Mouse (Mus musculus) limb, embryonic 12.5 days (tissue): ENCODE results near the gene Sirt7. TPM values are rescaled to one million over a fixed set of nuclear protein-coding genes. Genes with fewer than 3 reads are reported as not detected.
"Not testable (repeated sequence)": the region's sequence is repeated elsewhere in the genome, so short reads cannot be mapped to it uniquely, and the experiment has no call there.

Source experiments
- ATAC-seq: fragments of 200-750 bp; cut with Nextera tagmentation; 2 replicates; pipeline ENCODE4 v1.8.0; 2017; ENCODE audit warnings: low read depth, moderate TSS enrichment; ENCODE audit not compliant: insufficient number of reproducible peaks, insufficient read depth, low FRiP score, low TSS enrichment
- H3K27ac ChIP-seq: fragments of 300-500 bp; sonication (generic); 2 replicates; pipeline ENCODE4 v1.5.1; 2016; ENCODE audit warnings: mild to moderate bottlenecking, moderate library complexity
- H3K27me3 ChIP-seq: fragments of 300-500 bp; sonication (generic); 2 replicates; pipeline ENCODE4 v1.6.1; 2016; ENCODE audit warnings: mild to moderate bottlenecking, moderate library complexity
- H3K36me3 ChIP-seq: fragments of 300-500 bp; sonication (generic); 2 replicates; pipeline ENCODE4 v1.6.1; 2016; ENCODE audit warnings: mild to moderate bottlenecking, moderate library complexity
- H3K4me1 ChIP-seq: fragments of 300-500 bp; sonication (generic); replicated peaks from 2 replicates; pipeline ENCODE4 v1.6.1; 2016
- H3K4me2 ChIP-seq: fragments of 300-500 bp; sonication (generic); 2 replicates; pipeline ENCODE4 v1.6.1; 2016; ENCODE audit warnings: mild to moderate bottlenecking, moderate library complexity
- H3K4me3 ChIP-seq: fragments of 300-500 bp; sonication (generic); replicated peaks from 2 replicates; pipeline ENCODE4 v1.5.1; 2016; ENCODE audit warnings: mild to moderate bottlenecking
- H3K9ac ChIP-seq: fragments of 300-500 bp; sonication (generic); replicated peaks from 2 replicates; pipeline ENCODE4 v1.6.1; 2016; ENCODE audit warnings: mild to moderate bottlenecking, moderate library complexity
- H3K9me3 ChIP-seq: fragments of 300-500 bp; sonication (generic); 2 replicates; pipeline ENCODE4 v1.6.1; 2016; ENCODE audit warnings: mild to moderate bottlenecking, moderate library complexity
- WGBS: fragments of 180-500 bp; shearing (Covaris S2); methylation state at CpG from one replicate; pipeline ENCODE4 v1.1.7; 2016; 5-methylcytosine and 5-hydroxymethylcytosine counted together
- polyA plus RNA-seq: library from polyadenylated mRNA; unstranded; fragments of >200 nt; fragmentation: Nextera tagmentation; extraction: Ambion mirVana; gene quantifications from 2 replicates; pipeline ENCODE4 v1.2.1, GENCODE M21; 2016

The Sirt7 gene
- polyA plus RNA-seq, 1 experiment from 2014 or later: 29.5 TPM

- Histone ChIP-seq H3K36me3 (peaks cover 73% of the 10 kb centered on the region), H3K4me3 (peak within 1 kb of the TSS; percentile 100), H3K4me2 (peak within 1 kb of the TSS; percentile 98), H3K9ac (peak within 1 kb of the TSS; percentile 99), H3K27ac (peak within 1 kb of the TSS; percentile 89), H3K9me3 (no peaks in the 10 kb centered on the region), H3K4me1 (peaks cover 24% of the 10 kb centered on the region), H3K27me3 (no peaks in the 10 kb centered on the region)
- ATAC-seq: peak; percentile 96
- under 1% methylated on average over 88 of the region's 88 CpGs for WGBS
Measured at GRCm38 (mm10) chr11:120598283-120598989, 26.6 kb downstream of the Sirt7 start, which contains the start of the genes Alyref and Anapc11. TSS of gene Alyref (minus strand) at chr11:120598365. TSS of gene Anapc11 (plus strand) at chr11:120598421.

GRCm38 (mm10) chr11:120597240-120598235 is 27.5 kb downstream of the Sirt7 start:
- Histone ChIP-seq H3K4me3 (peak overlapping the region; percentile 100), H3K4me2 (peak overlapping the region; percentile 98), H3K4me1 (peaks cover 24% of the 10 kb centered on the region), H3K27me3 (no peaks in the 10 kb centered on the region), H3K36me3 (peaks cover 73% of the 10 kb centered on the region), H3K27ac (peak overlapping the region; percentile 89), H3K9ac (peak overlapping the region; percentile 99), H3K9me3 (no peaks in the 10 kb centered on the region)
- WGBS: 4% methylated on average over 96 of the region's 99 CpGs
- ATAC-seq: peak; percentile 57

- Histone ChIP-seq H3K4me3 (no peak overlapping the region), H3K9me3 (peaks cover 5% of the 10 kb centered on the region; the same call in 1 of the 2 replicates), H3K9ac (no peak overlapping the region), H3K4me2 (no peak overlapping the region), H3K27ac (no peak overlapping the region), H3K36me3 (peaks cover 97% of the 10 kb centered on the region), H3K4me1 (no peaks in the 10 kb centered on the region), H3K27me3 (no peaks in the 10 kb centered on the region)
- ATAC-seq: no peak
- 96% methylated on average over 6 of the region's 6 CpGs for whole genome bisulfite sequencing
Measured at GRCm38 (mm10) chr11:120588531-120588930, 36.5 kb downstream of the Sirt7 start.

GRCm38 (mm10) chr11:120583937-120584336 is 41.1 kb downstream of the Sirt7 start:
- Histone ChIP-seq H3K4me1 (peaks cover 24% of the 10 kb centered on the region), H3K9me3 (peaks cover 5% of the 10 kb centered on the region; the same call in 1 of the 2 replicates), H3K4me2 (no peak overlapping the region), H3K4me3 (no peak overlapping the region), H3K9ac (no peak overlapping the region), H3K36me3 (peaks cover 70% of the 10 kb centered on the region), H3K27me3 (no peaks in the 10 kb centered on the region), H3K27ac (no peak overlapping the region)
- no peak for ATAC-seq
- WGBS: 89% methylated on average over 1 of the region's 1 CpGs

GRCm38 (mm10) chr11:120582982-120583293 is 42.1 kb downstream of the Sirt7 start:
- not testable (repeated sequence) for H3K27ac ChIP-seq, ATAC-seq, H3K27me3 ChIP-seq, H3K9ac ChIP-seq, H3K4me2 ChIP-seq, H3K4me3 ChIP-seq, H3K9me3 ChIP-seq
- WGBS: 94% methylated on average over 2 of the region's 2 CpGs
- H3K36me3 ChIP-seq: peaks cover 70% of the 10 kb centered on the region
- H3K4me1 ChIP-seq: peaks cover 24% of the 10 kb centered on the region

GRCm38 (mm10) chr11:120582268-120582981 is 42.6 kb downstream of the Sirt7 start:
- peaks cover 70% of the 10 kb centered on the region for H3K36me3 ChIP-seq
- peak overlapping the region; percentile 95 for H3K9ac ChIP-seq
- H3K27ac ChIP-seq: peak overlapping the region; percentile 92
- H3K4me3 ChIP-seq: peak overlapping the region; percentile 90
- H3K4me1 ChIP-seq: peaks cover 24% of the 10 kb centered on the region
- peak overlapping the region; percentile 95 for H3K4me2 ChIP-seq
- WGBS: 72% methylated on average over 8 of the region's 8 CpGs
- no peak for ATAC-seq
- peaks cover 5% of the 10 kb centered on the region; the same call in 1 of the 2 replicates for H3K9me3 ChIP-seq
- H3K27me3 ChIP-seq: no peaks in the 10 kb centered on the region

GRCm38 (mm10) chr11:120581490-120582267 is 43.4 kb downstream of the Sirt7 start, which contains the start of gene Arhgdia:
TSS of gene Arhgdia (minus strand) at chr11:120581624.
- Histone ChIP-seq H3K9me3 (peaks cover 5% of the 10 kb centered on the region; the same call in 1 of the 2 replicates), H3K4me1 (peaks cover 24% of the 10 kb centered on the region), H3K9ac (peak within 1 kb of the TSS; percentile 95), H3K4me2 (peak within 1 kb of the TSS; percentile 95), H3K27ac (peak within 1 kb of the TSS; percentile 92), H3K4me3 (peak within 1 kb of the TSS; percentile 90), H3K36me3 (peaks cover 68% of the 10 kb centered on the region), H3K27me3 (no peaks in the 10 kb centered on the region)
- 6% methylated on average over 64 of the region's 75 CpGs for WGBS
- ATAC-seq: 0 out of 2 replicates have a peak, but pooled peaks have one; percentile 10

GRCm38 (mm10) chr11:120580871-120581331 is 44.1 kb downstream of the Sirt7 start:
- H3K36me3 ChIP-seq: peaks cover 61% of the 10 kb centered on the region
- peaks cover 5% of the 10 kb centered on the region; the same call in 1 of the 2 replicates for H3K9me3 ChIP-seq
- WGBS: under 1% methylated on average over 44 of the region's 44 CpGs
- peaks cover 24% of the 10 kb centered on the region for H3K4me1 ChIP-seq
- H3K27ac ChIP-seq: peak overlapping the region; percentile 92
- H3K4me2 ChIP-seq: peak overlapping the region; percentile 95
- ATAC-seq: no peak
- peak overlapping the region; percentile 90 for H3K4me3 ChIP-seq
- no peaks in the 10 kb centered on the region for H3K27me3 ChIP-seq
- H3K9ac ChIP-seq: peak overlapping the region; percentile 95

GRCm38 (mm10) chr11:120580190-120580589 is 44.9 kb downstream of the Sirt7 start:
- H3K27ac ChIP-seq: peak overlapping the region; percentile 92

More at GRCm38 (mm10) chr11:120580190-120580589, 44.9 kb downstream of the Sirt7 start:
- Histone ChIP-seq H3K4me3 (peak overlapping the region; percentile 90), H3K9ac (peak overlapping the region; percentile 95), H3K27me3 (no peaks in the 10 kb centered on the region), H3K9me3 (peaks cover 5% of the 10 kb centered on the region; the same call in 1 of the 2 replicates), H3K4me1 (peaks cover 24% of the 10 kb centered on the region), H3K4me2 (peak overlapping the region; percentile 95), H3K36me3 (peaks cover 53% of the 10 kb centered on the region)
- ATAC-seq: no peak
- 61% methylated on average over 7 of the region's 7 CpGs for WGBS
